Mouse (Mus musculus) frontal cortex, adult (tissue): ENCODE measurements at regions not wholly inside any gene's neighbourhood (a gene's known extent, or its start where the extent isn't known, plus 50 kb on each side); places are given as distances from the start of the nearest gene placed in this dataset.
"Not testable (repeated sequence)": the region's sequence is repeated elsewhere in the genome, so short reads cannot be mapped to it uniquely, and the experiment has no call there.

Experiments used
- ATAC-seq: cut with Nextera tagmentation; 2 replicates; pipeline ENCODE4 v1.9.2; 2017; ENCODE audit warnings: mild to moderate bottlenecking, moderate library complexity, mixed read lengths; ENCODE audit not compliant: low TSS enrichment

- no peak for ATAC-seq
Measured at GRCm38 (mm10) chr7:62179387-62179786, 167.0 kb upstream of the Ndn start.

- ATAC-seq: no peak
Measured at GRCm38 (mm10) chr7:62208529-62208928, 137.8 kb upstream of the Ndn start.

GRCm38 (mm10) chr7:62209117-62209700 lies 137.2 kb upstream of the Ndn start:
- peak; percentile 85 for ATAC-seq

GRCm38 (mm10) chr7:62225184-62225583 lies 121.2 kb upstream of the Ndn start:
- ATAC-seq: no peak

- peak; percentile 59; the same call in 1 of the 2 replicates for ATAC-seq
Measured at GRCm38 (mm10) chr7:62227727-62228126, 118.6 kb upstream of the Ndn start.

GRCm38 (mm10) chr7:62230713-62231112 lies 115.7 kb upstream of the Ndn start:
- no peak for ATAC-seq

GRCm38 (mm10) chr7:62231120-62231574 lies 115.2 kb upstream of the Ndn start:
- ATAC-seq: no peak

- no peak for ATAC-seq
Measured at GRCm38 (mm10) chr7:62232076-62232475, 114.3 kb upstream of the Ndn start.

GRCm38 (mm10) chr7:62234037-62234436 lies 112.3 kb upstream of the Ndn start:
- no peak for ATAC-seq

GRCm38 (mm10) chr7:62235766-62236165 lies 110.6 kb upstream of the Ndn start:
- ATAC-seq: no peak

- ATAC-seq: no peak
Measured at GRCm38 (mm10) chr7:62261688-62262114, 84.7 kb upstream of the Ndn start.

GRCm38 (mm10) chr7:62262174-62262573 lies 84.2 kb upstream of the Ndn start:
- not testable (repeated sequence) for ATAC-seq

- no peak for ATAC-seq
Measured at GRCm38 (mm10) chr7:62269156-62269855, 77.1 kb upstream of the Ndn start.

- no peak for ATAC-seq
Measured at GRCm38 (mm10) chr7:62276219-62276618, 70.2 kb upstream of the Ndn start.

- no peak for ATAC-seq
Measured at GRCm38 (mm10) chr7:62278492-62278891, 67.9 kb upstream of the Ndn start.

- no peak for ATAC-seq
Measured at GRCm38 (mm10) chr7:62279022-62279421, 67.3 kb upstream of the Ndn start.
